Mouse (Mus musculus) ES-Bruce4 (cell line): Measurements from ENCODE around the gene Wdr27.

Experiments
- CTCF ChIP-seq: IDR thresholded peaks from one replicate; pipeline ENCODE4 v1.8.1; 2011; ENCODE audit warnings: low read depth, low read length
- POLR2A ChIP-seq: IDR thresholded peaks from one replicate; pipeline ENCODE4 v1.8.1; 2011; ENCODE audit warnings: low read length; ENCODE audit not compliant: insufficient read depth

DNA sequence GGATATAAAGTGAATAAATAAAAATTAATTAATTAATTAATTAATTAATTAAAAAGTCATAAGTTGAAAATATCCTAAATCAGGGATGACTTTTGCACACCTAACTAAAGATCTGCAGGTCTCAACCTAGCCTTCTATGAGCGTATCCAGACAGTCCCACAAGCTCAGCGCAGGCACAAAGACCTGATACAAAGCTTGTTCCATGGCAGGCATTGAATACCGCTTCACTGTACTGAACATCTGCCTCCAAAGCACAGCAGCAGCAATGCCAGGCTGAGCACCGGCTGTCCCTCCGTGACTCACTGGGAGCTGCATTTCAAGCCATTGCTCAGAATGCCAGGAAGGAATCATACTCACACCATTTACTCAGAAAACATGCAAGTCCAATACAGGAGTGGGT lies 32.2 kb downstream of the Wdr27 start:
- no peak for TF ChIP-seq CTCF
- TF ChIP-seq POLR2A, result no peak
